Comparison of ENCODE assay signal across 8 mouse cellular contexts in the genomic region with DNA sequence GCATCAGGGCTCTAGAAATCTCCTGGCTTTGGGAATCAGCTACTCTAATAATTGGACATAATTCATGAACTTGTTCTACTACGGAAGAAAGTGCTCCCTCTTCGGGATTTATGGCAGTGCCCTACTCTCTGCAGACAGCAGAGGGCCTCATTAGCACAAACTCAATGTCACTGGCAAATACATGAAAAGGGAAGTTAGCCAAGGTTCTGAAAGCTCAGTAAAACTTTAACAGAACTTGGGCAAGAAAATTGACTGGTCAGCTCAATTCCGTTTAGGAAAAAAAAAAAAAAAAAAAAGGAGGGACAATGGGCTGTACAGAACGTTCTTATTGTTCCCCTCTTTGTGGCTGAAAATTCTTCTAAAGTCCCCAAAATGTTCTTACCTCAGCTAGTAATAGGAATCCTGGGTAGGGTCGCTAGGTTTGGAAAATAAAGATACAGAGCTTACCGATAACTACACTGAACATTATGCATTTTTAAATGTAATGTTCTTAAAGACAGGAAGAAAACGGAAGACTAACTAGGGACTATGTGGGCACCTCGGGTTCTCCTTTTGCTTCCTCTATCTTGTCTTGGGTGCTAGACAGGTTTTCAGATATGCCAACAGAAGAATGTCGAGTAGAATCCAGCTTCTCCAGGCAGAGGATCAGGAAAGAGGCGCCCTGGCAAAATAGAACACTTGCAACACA. TPM values are rescaled to one million over a fixed set of nuclear protein-coding genes. Genes with fewer than 3 reads are reported as not detected.
A peak's percentile ranks its signal among the peaks of the same experiment; 100 is the strongest.
DNase-seq lines count a peak whose midpoint lies in the region; TF ChIP-seq lines count a peak whose summit lies in the region.
"Had no signal": no experiment of that assay in that cellular context is flagged by ENCODE, and none has a peak within 500 bp of the region (broad histone marks: within the 10 kb centered on the region; RNA-seq: fewer than 3 reads in every experiment).

No protein-coding gene starts in this region.

- H3K9ac ChIP-seq in MEL (ENCODE audit: control insufficient read depth, low read depth, low read length, poor library complexity, severe bottlenecking), result peak overlapping the region; percentile 48
- H3K9ac ChIP-seq: midbrain, embryonic 12.5 days had no signal

- TF ChIP-seq POLR2A in MEL (IDR thresholded peaks at IDR 0.05; ENCODE audit: control insufficient read depth in 1 of 2, insufficient read depth in 1 of 2, low read depth in 1 of 2, low read length in 2 of 2, poor library complexity in 1 of 2), result no peak

- intact Hi-C loops in heart, postnatal 14 days (cut with DNase I), result loop anchor here (2.0 to 5.0 kb wide), 2 partner anchors 109 to 230 kb away; partner anchors contain the start of gene Tsc22d3

- H3K27me3 ChIP-seq in MEL (ENCODE audit: control insufficient read depth in 1 of 2, insufficient read depth in 2 of 2, low read length in 2 of 2), result no peaks in the 10 kb centered on the region

- H3K9me3 ChIP-seq in MEL (replicated peaks; ENCODE audit: insufficient read depth, low read length), result no peaks in the 10 kb centered on the region
- H3K9me3 ChIP-seq: midbrain, embryonic 12.5 days had no signal

- peak overlapping the region; percentile 31; the same call in 1 of the 2 replicates for H3K27ac ChIP-seq in MEL (ENCODE audit: control insufficient read depth, low read depth, low read length)
- H3K27ac ChIP-seq: midbrain, embryonic 12.5 days had no signal

- H3K36me3 ChIP-seq in MEL (ENCODE audit: control insufficient read depth in 1 of 2, insufficient read depth in 2 of 2, low read length in 2 of 2), result peaks cover 0 to 25% of the 10 kb centered on the region in 2 experiments; a peak in 2 of 4 replicates
- H3K36me3 ChIP-seq: midbrain, embryonic 12.5 days had no signal

- H3K4me3 ChIP-seq in MEL (ENCODE audit: control insufficient read depth in 1 of 2, insufficient read depth in 1 of 2, low read depth in 2 of 2, low read length in 2 of 2), result peak overlapping the region; percentile 36 to 64
- H3K4me3 ChIP-seq: midbrain, embryonic 12.5 days had no signal

- peak; percentile 18 to 59; a peak in 3 of 4 replicates for TF ChIP-seq EP300 in MEL (IDR thresholded peaks at IDR 0.05; ENCODE audit: low read depth in 1 of 2, low read length in 2 of 2)

- TF ChIP-seq CTCF in MEL (IDR thresholded peaks at IDR 0.05 in 2 of 3, conservative IDR thresholded peaks at IDR 0.05 in 1 of 3; ENCODE audit: control insufficient read depth in 1 of 3, insufficient read depth in 1 of 3, low read depth in 2 of 3, low read length in 3 of 3, poor library complexity in 1 of 3, severe bottlenecking in 1 of 3), result peak; percentile 73 to 99 (median 78)

- H3K79me2 ChIP-seq in MEL (ENCODE audit: control insufficient read depth, insufficient read depth, low read length, poor library complexity), result no peaks in the 10 kb centered on the region

- peaks cover 23 to 25% of the 10 kb centered on the region in 2 experiments for H3K4me1 ChIP-seq in MEL (ENCODE audit: control insufficient read depth in 1 of 2, insufficient read depth in 2 of 2, low read length in 2 of 2)
- H3K4me1 ChIP-seq: midbrain, embryonic 12.5 days had no signal

- DNase-seq in left cerebral cortex, adult 11 months (ENCODE audit: low spot score), result peak; percentile 25
- no peak for DNase-seq in left cerebral cortex, adult 8-10 months (ENCODE audit: low spot score in 2 of 2)
- DNase-seq in MEL (ENCODE audit: low read depth, low spot score), result peak; percentile 89
- peak; percentile 34 to 37 for DNase-seq in adrenal gland, postnatal 36 days
- DNase-seq in heart, postnatal 14 days, result peak; percentile 45 to 49
- peak; percentile 63 to 67 for DNase-seq in lung, adult 18-20 months
- peak; percentile 46 for DNase-seq in thymus, postnatal 14 days

- TF ChIP-seq RAD21 in MEL (IDR thresholded peaks at IDR 0.05; ENCODE audit: low read depth, low read length), result peak; percentile 95

TF ChIP-seq in MEL, 35 proteins besides CTCF, POLR2A, EP300 and RAD21:
- TF ChIP-seq RCOR1 (IDR thresholded peaks at IDR 0.05; ENCODE audit: low read depth, low read length), result peak; percentile 64
- no peak for TF ChIP-seq MEF2A (IDR thresholded peaks at IDR 0.05; ENCODE audit: extremely low read depth, insufficient replicate concordance, low read depth, low read length, poor library complexity, severe bottlenecking)
- TF ChIP-seq USF2 (IDR thresholded peaks at IDR 0.05; ENCODE audit: borderline replicate concordance in 1 of 2, insufficient read depth in 1 of 2, low read depth in 1 of 2, low read length in 2 of 2), result no peak
- TF ChIP-seq USF1 (IDR thresholded peaks at IDR 0.05; ENCODE audit: low read depth, low read length), result no peak
- TF ChIP-seq SIN3A (IDR thresholded peaks at IDR 0.05; ENCODE audit: low read length), result peak; percentile 86
- TF ChIP-seq ELF1 (IDR thresholded peaks at IDR 0.05; ENCODE audit: low read depth, low read length), result peak; percentile 36; the same call in 1 of the 2 replicates
- TF ChIP-seq HCFC1 (IDR thresholded peaks at IDR 0.05; ENCODE audit: low read depth, low read length), result peak; percentile 42
- TF ChIP-seq MAX (IDR thresholded peaks at IDR 0.05; ENCODE audit: low read length), result no peak
- TF ChIP-seq KAT2A (conservative IDR thresholded peaks at IDR 0.05; ENCODE audit: low read depth, low read length), result 0 out of 2 replicates have a peak, but pooled peaks have one; percentile 31
- TF ChIP-seq CHD1 (IDR thresholded peaks at IDR 0.05; ENCODE audit: low read depth, low read length), result no peak
- peak; percentile 100 for TF ChIP-seq SMC3 (IDR thresholded peaks at IDR 0.05; ENCODE audit: low read depth, low read length)
- TF ChIP-seq MAFK (IDR thresholded peaks at IDR 0.05; ENCODE audit: borderline replicate concordance, low read depth, low read length), result peak; percentile 37; the same call in 1 of the 2 replicates
- peak; percentile 99 for TF ChIP-seq ZC3H11A (IDR thresholded peaks at IDR 0.05; ENCODE audit: low read depth, low read length)
- TF ChIP-seq E2F4 (IDR thresholded peaks at IDR 0.05; ENCODE audit: borderline replicate concordance, low read depth, low read length), result no peak
- TF ChIP-seq MAZ (IDR thresholded peaks at IDR 0.05; ENCODE audit: low read depth, low read length), result 0 out of 2 replicates have a peak, but pooled peaks have one; percentile 40
- TF ChIP-seq MXI1 (IDR thresholded peaks at IDR 0.05; ENCODE audit: low read depth, low read length), result peak; percentile 74
- TF ChIP-seq ETS1 (IDR thresholded peaks at IDR 0.05; ENCODE audit: low read depth, low read length), result peak; percentile 57; the same call in 1 of the 2 replicates
- TF ChIP-seq ZKSCAN1 (IDR thresholded peaks at IDR 0.05; ENCODE audit: low read depth, low read length), result no peak
- no peak for TF ChIP-seq NELFE (IDR thresholded peaks at IDR 0.05; ENCODE audit: low read depth, low read length)
- 0 out of 2 replicates have a peak, but pooled peaks have one; percentile 41 for TF ChIP-seq MYC (IDR thresholded peaks at IDR 0.05; ENCODE audit: low read depth, low read length)
- no peak for TF ChIP-seq POLR2AphosphoS2 (IDR thresholded peaks at IDR 0.05; ENCODE audit: low read length)
- peak; percentile 76 for TF ChIP-seq ZNF384 (IDR thresholded peaks at IDR 0.05; ENCODE audit: low read depth, low read length)
- no peak for TF ChIP-seq ZMIZ1 (IDR thresholded peaks at IDR 0.05; ENCODE audit: low read depth, low read length)
- TF ChIP-seq BHLHE40 (IDR thresholded peaks at IDR 0.05; ENCODE audit: borderline replicate concordance, low read depth, low read length), result 0 out of 2 replicates have a peak, but pooled peaks have one; percentile 17
- 0 out of 2 replicates have a peak, but pooled peaks have one; percentile 9 for TF ChIP-seq TCF12 (IDR thresholded peaks at IDR 0.05; ENCODE audit: low read depth, low read length)
- TF ChIP-seq TBP (IDR thresholded peaks at IDR 0.05; ENCODE audit: low read depth, low read length), result peak; percentile 36; the same call in 1 of the 2 replicates

RNA-seq across cellular contexts. Expression of gene Prps1, which starts 35.6 kb away (rescaled TPM):
- total RNA-seq in left cerebral cortex, adult 8-10 months (2022), result 10 to 100 TPM; 70.4 to 87.2 (median 75.8) TPM
- total RNA-seq in MEL (2012; rRNA removed), result 110 and 113 TPM in 2 replicates
- 100 to 1,000 TPM in 1 of 2 experiments, not detected in 1; 172 TPM for polyA plus RNA-seq in MEL (2012; ENCODE audit: insufficient read depth in 1 of 2, insufficient read length in 2 of 2, low read depth in 1 of 2, low replicate concordance in 2 of 2, missing spikeins in 1 of 2)
- total RNA-seq in adrenal gland, postnatal 36 days (2021), result 10 to 100 TPM; 20.7 to 25.6 TPM
- 10 to 100 TPM; 23.4 to 24.6 TPM for total RNA-seq in heart, postnatal 14 days (2021)

Comparison
In these comparisons a context has a peak if more than half of its experiments do, and no peak if none do; other contexts are left out.
1. DNase-seq: peak in left cerebral cortex, adult 11 months (single experiment), MEL (single experiment), adrenal gland, postnatal 36 days (2 of 2), heart, postnatal 14 days (2 of 2), lung, adult 18-20 months (2 of 2) and thymus, postnatal 14 days (single experiment); none in left cerebral cortex, adult 8-10 months (0 of 2).